Comparison of ENCODE assay signal across 15 mouse cellular contexts in the genomic region with DNA sequence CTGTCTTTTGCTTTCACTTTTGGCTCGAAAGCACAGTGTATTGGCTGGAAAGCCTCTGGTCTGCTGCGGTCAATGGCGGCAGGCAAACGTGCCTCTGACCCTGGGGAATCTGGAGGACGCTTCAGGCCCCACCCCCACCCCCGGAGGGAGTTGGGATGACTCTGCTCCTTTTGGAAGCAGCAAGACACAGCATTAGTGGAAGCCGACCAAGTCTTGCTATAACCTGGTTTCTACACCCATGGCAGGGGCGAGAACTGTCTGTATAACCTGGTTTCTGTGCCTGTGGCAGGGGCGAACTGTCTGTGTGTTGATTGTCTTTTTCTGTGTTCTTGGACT. TPM values are rescaled to one million over a fixed set of nuclear protein-coding genes. Genes with fewer than 3 reads are reported as not detected.
A peak's percentile ranks its signal among the peaks of the same experiment; 100 is the strongest.
DNase-seq lines count a peak whose midpoint lies in the region; ATAC-seq and TF ChIP-seq lines count a peak whose summit lies in the region.
"Had no signal": no experiment of that assay in that cellular context is flagged by ENCODE, and none has a peak within 500 bp of the region (broad histone marks: within the 10 kb centered on the region; RNA-seq: fewer than 3 reads in every experiment).

No protein-coding gene starts in this region.

- 60% methylated on average over 9 of the region's 9 CpGs for WGBS in liver, postnatal 0 days (ENCODE audit: insufficient replicate concordance)
- 61% methylated on average over 9 of the region's 9 CpGs for WGBS in heart, embryonic 11.5 days (ENCODE audit: insufficient replicate concordance)

- peak overlapping the region; percentile 99 for H3K27ac ChIP-seq in ES-Bruce4 (ENCODE audit: insufficient read depth, low read length)
- H3K27ac ChIP-seq in liver, postnatal 0 days (ENCODE audit: low read depth): no peak overlapping the region
- H3K27ac ChIP-seq in heart, embryonic 11.5 days (ENCODE audit: low read depth, low read length): no peak overlapping the region
- H3K27ac ChIP-seq: embryonic facial prominence, embryonic 12.5 days; heart, embryonic 15.5 days; layer of hippocampus, adult 2 months had no signal

- H3K4me3 ChIP-seq in ES-Bruce4 (ENCODE audit: low read depth, low read length): peak overlapping the region; percentile 42
- peak overlapping the region; percentile 59 for H3K4me3 ChIP-seq in erythroblast, embryonic 14.5 days (replicated peaks)
- H3K4me3 ChIP-seq in liver, postnatal 0 days (ENCODE audit: low read depth, low read length): peak overlapping the region; percentile 24; the same call in 1 of the 2 replicates
- H3K4me3 ChIP-seq in heart, embryonic 11.5 days (ENCODE audit: low read depth, low read length): no peak overlapping the region
- H3K4me3 ChIP-seq: embryonic facial prominence, embryonic 12.5 days; heart, embryonic 15.5 days; layer of hippocampus, adult 2 months had no signal

- H3K4me2 ChIP-seq in liver, postnatal 0 days (ENCODE audit: low read depth, low read length): peak overlapping the region; percentile 42
- no peak overlapping the region for H3K4me2 ChIP-seq in heart, embryonic 11.5 days
- H3K4me2 ChIP-seq: embryonic facial prominence, embryonic 12.5 days; heart, embryonic 15.5 days had no signal

- no peak for TF ChIP-seq CTCF in ES-Bruce4 (IDR thresholded peaks at IDR 0.05; ENCODE audit: low read depth, low read length)
- TF ChIP-seq CTCF in liver, postnatal 0 days (IDR thresholded peaks at IDR 0.05; ENCODE audit: low read depth): no peak

- H3K9me3 ChIP-seq in ES-Bruce4 (replicated peaks; ENCODE audit: control insufficient read depth, insufficient read depth, low read length, poor library complexity, severe bottlenecking): no peaks in the 10 kb centered on the region
- H3K9me3 ChIP-seq in erythroblast, embryonic 14.5 days (ENCODE audit: control insufficient read depth, low read length): no peaks in the 10 kb centered on the region; the same call in 1 of the 2 replicates
- no peaks in the 10 kb centered on the region for H3K9me3 ChIP-seq in liver, postnatal 0 days (ENCODE audit: low read length)
- H3K9me3 ChIP-seq in heart, embryonic 11.5 days (replicated peaks; ENCODE audit: control insufficient read depth, low read length): no peaks in the 10 kb centered on the region
- H3K9me3 ChIP-seq: embryonic facial prominence, embryonic 12.5 days; heart, embryonic 15.5 days had no signal

- H3K9ac ChIP-seq in ES-Bruce4 (ENCODE audit: low read depth, poor library complexity, severe bottlenecking): peak overlapping the region; percentile 45; the same call in 1 of the 2 replicates
- H3K9ac ChIP-seq in liver, postnatal 0 days (replicated peaks): no peak overlapping the region
- no peak overlapping the region for H3K9ac ChIP-seq in heart, embryonic 11.5 days (ENCODE audit: low read depth, low read length)
- H3K9ac ChIP-seq: embryonic facial prominence, embryonic 12.5 days; heart, embryonic 15.5 days had no signal

- DNase-seq in 3134 (ENCODE audit: extremely low read depth, insufficient read length, low spot score): peak; percentile 71
- no peak for DNase-seq in liver, postnatal 0 days
- no peak for DNase-seq in layer of hippocampus, postnatal 10 days (ENCODE audit: low spot score in 2 of 2)
- no peak for DNase-seq in left cerebral cortex, postnatal 4 days
- DNase-seq: cerebellum, postnatal 10 days; gastrocnemius, postnatal 14 days; lung, adult 18-20 months had no signal

- peak; percentile 83 for TF ChIP-seq EP300 in ES-Bruce4 (IDR thresholded peaks at IDR 0.05; ENCODE audit: insufficient read depth, low read depth, low read length)
- TF ChIP-seq EP300 in liver, postnatal 0 days (IDR thresholded peaks at IDR 0.05; ENCODE audit: low read depth): no peak

- no peak for ATAC-seq in liver, postnatal 0 days
- ATAC-seq in heart, embryonic 11.5 days (replicated peaks; ENCODE audit: insufficient number of reproducible peaks, low FRiP score, low TSS enrichment): no peak
- ATAC-seq: forebrain, embryonic 14.5 days; hindbrain, embryonic 16.5 days had no signal

- no peaks in the 10 kb centered on the region; the same call in 1 of the 2 replicates for H3K36me3 ChIP-seq in ES-Bruce4 (ENCODE audit: control insufficient read depth, insufficient read depth, low read length, poor library complexity, severe bottlenecking)
- H3K36me3 ChIP-seq in erythroblast, embryonic 14.5 days (ENCODE audit: control insufficient read depth): no peaks in the 10 kb centered on the region
- no peaks in the 10 kb centered on the region for H3K36me3 ChIP-seq in liver, postnatal 0 days (replicated peaks; ENCODE audit: insufficient read depth, low read length)
- no peaks in the 10 kb centered on the region for H3K36me3 ChIP-seq in heart, embryonic 11.5 days (ENCODE audit: control insufficient read depth, insufficient read depth, low read length)
- H3K36me3 ChIP-seq: embryonic facial prominence, embryonic 12.5 days; heart, embryonic 15.5 days had no signal

- H3K27me3 ChIP-seq in ES-Bruce4 (ENCODE audit: control insufficient read depth, insufficient read depth, low read length, poor library complexity, severe bottlenecking): no peaks in the 10 kb centered on the region
- no peaks in the 10 kb centered on the region for H3K27me3 ChIP-seq in erythroblast, embryonic 14.5 days (ENCODE audit: control insufficient read depth)
- H3K27me3 ChIP-seq in liver, postnatal 0 days (ENCODE audit: insufficient read depth, low read length): no peaks in the 10 kb centered on the region
- H3K27me3 ChIP-seq in heart, embryonic 11.5 days (ENCODE audit: control insufficient read depth, insufficient read depth, low read length): no peaks in the 10 kb centered on the region
- H3K27me3 ChIP-seq: embryonic facial prominence, embryonic 12.5 days; heart, embryonic 15.5 days had no signal

- intact Hi-C loops in left cerebral cortex, postnatal 4 days (cut with DNase I): no loop called here

- peaks cover 3% of the 10 kb centered on the region for H3K4me1 ChIP-seq in ES-Bruce4 (ENCODE audit: control insufficient read depth, insufficient read depth, low read length)
- peaks cover 7% of the 10 kb centered on the region for H3K4me1 ChIP-seq in erythroblast, embryonic 14.5 days (ENCODE audit: control insufficient read depth)
- no peaks in the 10 kb centered on the region for H3K4me1 ChIP-seq in liver, postnatal 0 days (ENCODE audit: insufficient read depth)
- no peaks in the 10 kb centered on the region for H3K4me1 ChIP-seq in heart, embryonic 11.5 days (ENCODE audit: control insufficient read depth, insufficient read depth, low read length)
- H3K4me1 ChIP-seq: embryonic facial prominence, embryonic 12.5 days; heart, embryonic 15.5 days had no signal

- no peak for TF ChIP-seq POLR2A in ES-Bruce4 (IDR thresholded peaks at IDR 0.05; ENCODE audit: insufficient read depth, low read length)

RNA-seq across cellular contexts. Expression of gene Bclaf3, which starts 15.8 kb away (rescaled TPM):
- polyA plus RNA-seq in ES-Bruce4 (2011; ENCODE audit: insufficient read depth, insufficient read length, low read depth, missing spikeins): 118 and 124 TPM in 2 replicates
- 0.11 and 0.13 TPM in 2 replicates for polyA plus RNA-seq in erythroblast, embryonic 14.5 days (2012)
- 4.1 and 4.6 TPM in 2 replicates for polyA plus RNA-seq in liver, postnatal 0 days (2015; fragmentation: Nextera tagmentation; extraction: Ambion mirVana)
- 10 to 100 TPM; 12.5 to 12.8 TPM for total RNA-seq in layer of hippocampus, postnatal 10 days (2021)
- polyA plus RNA-seq in heart, embryonic 11.5 days (2014; fragmentation: Nextera tagmentation; extraction: Ambion mirVana): 13.9 and 16.9 TPM in 2 replicates
- 10 to 100 TPM; 21.6 to 30.0 TPM for total RNA-seq in left cerebral cortex, postnatal 4 days (2021)
